Mouse (Mus musculus) embryonic fibroblast, embryonic 13.5 days (primary cell): ENCODE data around the gene Tnfrsf13b.

Experiments
- CTCF ChIP-seq: IDR thresholded peaks from 2 replicates; pipeline ENCODE4 v1.5.1; 2011; ENCODE audit warnings: mild to moderate bottlenecking, control low read depth, low read length, moderate library complexity, borderline replicate concordance; ENCODE audit not compliant: insufficient read depth
- POLR2A ChIP-seq: IDR thresholded peaks from 2 replicates; pipeline ENCODE4 v1.6.1; 2011; ENCODE audit warnings: low read depth, mild to moderate bottlenecking, control low read depth, low read length, moderate library complexity

- TF ChIP-seq POLR2A (no peak), CTCF (no peak)
These were observed 15.1 kb downstream of the Tnfrsf13b start for GRCm38 (mm10) chr11:61141693-61142092.
